Mouse (Mus musculus): ENCODE results near the gene Hist1h2bh. TPM values are rescaled to one million over a fixed set of nuclear protein-coding genes. Genes with fewer than 3 reads are reported as not detected.
"Not testable (repeated sequence)": the region's sequence is repeated elsewhere in the genome, so short reads cannot be mapped to it uniquely, and the experiment has no call there.

Hist1h2bh gene
- polyA plus RNA-seq, 1 experiment = 1.1 TPM

- Histone ChIP-seq H3ac (ENCODE audit: control insufficient read depth, insufficient read length) (no peak overlapping the region), H3K36me3 (ENCODE audit: control insufficient read depth, insufficient read depth) (no peaks in the 10 kb centered on the region), H3K4me2 (ENCODE audit: low read depth) (peak overlapping the region; percentile 96), H3K79me2 (ENCODE audit: control insufficient read depth, insufficient read depth) (no peaks in the 10 kb centered on the region), H3K4me3 (peak overlapping the region; percentile 52), H3K27me3 (ENCODE audit: control insufficient read depth, insufficient read depth, insufficient read length) (no peaks in the 10 kb centered on the region)
- no peak for TF ChIP-seq TCF12 (IDR thresholded peaks at IDR 0.05; ENCODE audit: insufficient read depth, poor library complexity, severe bottlenecking)
- TF ChIP-seq MYOD1 (IDR thresholded peaks at IDR 0.05; ENCODE audit: control insufficient read depth in 1 of 3, insufficient read length in 2 of 3, low read depth in 2 of 3) = no peak
- TF ChIP-seq TCF3 (IDR thresholded peaks at IDR 0.05; ENCODE audit: insufficient read length, low read depth) = no peak
These were observed 11.2 kb upstream of the Hist1h2bh start for GRCm38 (mm10) chr13:23554393-23554792.

- Histone ChIP-seq H3ac (ENCODE audit: control insufficient read depth, insufficient read length) (no peak within 1 kb of the TSS), H3K4me2 (ENCODE audit: low read depth) (peak within 1 kb of the TSS; percentile 96), H3K79me2 (ENCODE audit: control insufficient read depth, insufficient read depth) (no peaks in the 10 kb centered on the region), H3K4me3 (no peak within 1 kb of the TSS), H3K36me3 (ENCODE audit: control insufficient read depth, insufficient read depth) (no peaks in the 10 kb centered on the region), H3K27me3 (ENCODE audit: control insufficient read depth, insufficient read depth, insufficient read length) (no peaks in the 10 kb centered on the region)
- TF ChIP-seq MYOG (IDR thresholded peaks at IDR 0.05; ENCODE audit: control insufficient read depth in 1 of 3, insufficient read depth in 1 of 3, insufficient read length in 2 of 3, low read depth in 2 of 3) (no peak), POLR2AphosphoS2 (IDR thresholded peaks at IDR 0.05; ENCODE audit: insufficient read length, low read depth) (no peak), MYOD1 (IDR thresholded peaks at IDR 0.05; ENCODE audit: control insufficient read depth in 1 of 3, insufficient read length in 2 of 3, low read depth in 2 of 3) (no peak), REST (IDR thresholded peaks at IDR 0.05; ENCODE audit: insufficient read depth, insufficient read length) (no peak), TCF3 (IDR thresholded peaks at IDR 0.05; ENCODE audit: insufficient read length, low read depth) (no peak)
These were observed 9.8 kb upstream of the Hist1h2bh start, which contains the start of gene Hist1h1d for GRCm38 (mm10) chr13:23552962-23553361. Gene Hist1h1d (plus strand): TSS chr13:23553262.

- TF ChIP-seq TCF12 (IDR thresholded peaks at IDR 0.05; ENCODE audit: insufficient read depth, poor library complexity, severe bottlenecking) (no peak), MAX (IDR thresholded peaks at IDR 0.05; ENCODE audit: low read depth) (no peak)
- Histone ChIP-seq H3K4me2 (ENCODE audit: low read depth) (peak overlapping the region; percentile 62), H3K27me3 (ENCODE audit: control insufficient read depth, insufficient read depth, insufficient read length) (no peaks in the 10 kb centered on the region)
These were observed 9.0 kb upstream of the Hist1h2bh start for GRCm38 (mm10) chr13:23551931-23552914.

GRCm38 (mm10) chr13:23551146-23551834, 8.1 kb upstream of the Hist1h2bh start, which contains the start of gene Hist1h4f:
Gene Hist1h4f (minus strand): TSS chr13:23551648.
- H3K79me2 ChIP-seq (ENCODE audit: control insufficient read depth, insufficient read depth); H3K36me3 ChIP-seq (ENCODE audit: control insufficient read depth, insufficient read depth); H3K27me3 ChIP-seq (ENCODE audit: control insufficient read depth, insufficient read depth, insufficient read length); H3ac ChIP-seq (ENCODE audit: control insufficient read depth, insufficient read length): not testable (repeated sequence)
- H3K4me3 ChIP-seq = peak within 1 kb of the TSS; percentile 17
- TF ChIP-seq E2F4 (IDR thresholded peaks at IDR 0.05; ENCODE audit: insufficient read depth) = peak; percentile 86
- TF ChIP-seq POLR2A (IDR thresholded peaks at IDR 0.05; ENCODE audit: insufficient read length, low read depth) = peak; percentile 92
- TF ChIP-seq POLR2AphosphoS2 (IDR thresholded peaks at IDR 0.05; ENCODE audit: insufficient read length, low read depth) = peak; percentile 99
- TF ChIP-seq SRF (IDR thresholded peaks at IDR 0.05; ENCODE audit: control insufficient read depth, insufficient read length, low read depth) = peak; percentile 41
- H3K4me2 ChIP-seq (ENCODE audit: low read depth) = peak within 1 kb of the TSS; percentile 62

More at GRCm38 (mm10) chr13:23551931-23552914, 9.0 kb upstream of the Hist1h2bh start:
- Histone ChIP-seq H3K79me2 (ENCODE audit: control insufficient read depth, insufficient read depth) (no peaks in the 10 kb centered on the region), H3K36me3 (ENCODE audit: control insufficient read depth, insufficient read depth) (no peaks in the 10 kb centered on the region), H3ac (ENCODE audit: control insufficient read depth, insufficient read length) (no peak overlapping the region), H3K4me3 (peak overlapping the region; percentile 17)

GRCm38 (mm10) chr13:23550761-23551145, 7.6 kb upstream of the Hist1h2bh start:
- peak overlapping the region; percentile 62 for H3K4me2 ChIP-seq (ENCODE audit: low read depth)
- H3ac ChIP-seq (ENCODE audit: control insufficient read depth, insufficient read length) = no peak overlapping the region
- no peaks in the 10 kb centered on the region for H3K79me2 ChIP-seq (ENCODE audit: control insufficient read depth, insufficient read depth)
- TF ChIP-seq POLR2AphosphoS2 (IDR thresholded peaks at IDR 0.05; ENCODE audit: insufficient read length, low read depth) (peak; percentile 47), MAX (IDR thresholded peaks at IDR 0.05; ENCODE audit: low read depth) (no peak), SRF (IDR thresholded peaks at IDR 0.05; ENCODE audit: control insufficient read depth, insufficient read length, low read depth) (no peak)
- no peaks in the 10 kb centered on the region for H3K36me3 ChIP-seq (ENCODE audit: control insufficient read depth, insufficient read depth)
- H3K4me3 ChIP-seq = peak overlapping the region; percentile 17
- H3K27me3 ChIP-seq (ENCODE audit: control insufficient read depth, insufficient read depth, insufficient read length) = no peaks in the 10 kb centered on the region

GRCm38 (mm10) chr13:23546694-23547093, 3.5 kb upstream of the Hist1h2bh start:
- no peaks in the 10 kb centered on the region for H3K27me3 ChIP-seq (ENCODE audit: control insufficient read depth, insufficient read depth, insufficient read length)
- H3ac ChIP-seq (ENCODE audit: control insufficient read depth, insufficient read length) = no peak overlapping the region
- TF ChIP-seq TCF12 (IDR thresholded peaks at IDR 0.05; ENCODE audit: insufficient read depth, poor library complexity, severe bottlenecking) = no peak
- TF ChIP-seq TCF3 (IDR thresholded peaks at IDR 0.05; ENCODE audit: insufficient read length, low read depth) = no peak
- TF ChIP-seq CEBPB (IDR thresholded peaks at IDR 0.05; ENCODE audit: insufficient read depth, poor library complexity, severe bottlenecking) = no peak
- no peak for TF ChIP-seq POLR2AphosphoS2 (IDR thresholded peaks at IDR 0.05; ENCODE audit: insufficient read length, low read depth)
- TF ChIP-seq SRF (IDR thresholded peaks at IDR 0.05; ENCODE audit: control insufficient read depth, insufficient read length, low read depth) = no peak
- TF ChIP-seq MAX (IDR thresholded peaks at IDR 0.05; ENCODE audit: low read depth) = no peak
- no peaks in the 10 kb centered on the region for H3K36me3 ChIP-seq (ENCODE audit: control insufficient read depth, insufficient read depth)
- no peak overlapping the region for H3K4me3 ChIP-seq
- no peak overlapping the region for H3K4me2 ChIP-seq (ENCODE audit: low read depth)
- H3K79me2 ChIP-seq (ENCODE audit: control insufficient read depth, insufficient read depth) = peaks cover 4% of the 10 kb centered on the region

GRCm38 (mm10) chr13:23544787-23545120, 1.6 kb upstream of the Hist1h2bh start:
- Histone ChIP-seq H3K4me2 (ENCODE audit: low read depth) (peak overlapping the region; percentile 42), H3K4me3 (peak overlapping the region; percentile 37)
- H3K27me3 ChIP-seq (ENCODE audit: control insufficient read depth, insufficient read depth, insufficient read length); H3ac ChIP-seq (ENCODE audit: control insufficient read depth, insufficient read length); H3K36me3 ChIP-seq (ENCODE audit: control insufficient read depth, insufficient read depth); H3K79me2 ChIP-seq (ENCODE audit: control insufficient read depth, insufficient read depth): not testable (repeated sequence)

Measured in myocyte (in vitro differentiated cells).